Mouse (Mus musculus): Measurements from ENCODE around the gene Ly6g6d. TPM values are rescaled to one million over a fixed set of nuclear protein-coding genes. Genes with fewer than 3 reads are reported as not detected.

The Ly6g6d gene
- polyA plus RNA-seq, 1 experiment: 0.76 TPM

Other genes starting within 250 kb of the Ly6g6d start
- 15.6 and 17.8 TPM in 2 replicates for gene Stk19, start 241.1 kb downstream of the Ly6g6d start, polyA plus RNA-seq (2012; rRNA removed)
- gene Dxo, start 241.0 kb downstream of the Ly6g6d start, polyA plus RNA-seq (2012; rRNA removed): 22.0 and 28.0 TPM in 2 replicates
- gene Skiv2l, start 227.9 kb downstream of the Ly6g6d start, polyA plus RNA-seq (2012; rRNA removed): 19.0 and 22.2 TPM in 2 replicates
- gene Nelfe, start 227.7 kb downstream of the Ly6g6d start, polyA plus RNA-seq (2012; rRNA removed): 43.8 and 44.0 TPM in 2 replicates
- gene Cfb, start 215.5 kb downstream of the Ly6g6d start, polyA plus RNA-seq (2012; rRNA removed): 157 and 169 TPM in 2 replicates
- 5.7 and 6.1 TPM in 2 replicates for gene Zbtb12, start 198.6 kb downstream of the Ly6g6d start, polyA plus RNA-seq (2012; rRNA removed)
- gene Gm20547, start 196.0 kb downstream of the Ly6g6d start, polyA plus RNA-seq (2012; rRNA removed): not detected in 2 replicates
- 14.2 and 18.4 TPM in 2 replicates for gene C2, start 179.8 kb downstream of the Ly6g6d start, polyA plus RNA-seq (2012; rRNA removed)
- gene Ehmt2, start 179.6 kb downstream of the Ly6g6d start, polyA plus RNA-seq (2012; rRNA removed): 27.3 and 28.0 TPM in 2 replicates
- gene Slc44a4, start 163.6 kb downstream of the Ly6g6d start, polyA plus RNA-seq (2012; rRNA removed): 1.1 and 1.3 TPM in 2 replicates
- 8.4 and 10.5 TPM in 2 replicates for gene Neu1, start 146.8 kb downstream of the Ly6g6d start, polyA plus RNA-seq (2012; rRNA removed)
- 1.1 and 1.3 TPM in 2 replicates for gene Hspa1b, start 118.8 kb downstream of the Ly6g6d start, polyA plus RNA-seq (2012; rRNA removed)
- gene Gm20481, start 108.2 kb downstream of the Ly6g6d start, polyA plus RNA-seq (2012; rRNA removed): not detected in 2 replicates
- 0.58 and 0.67 TPM in 2 replicates for gene Hspa1a, start 105.9 kb downstream of the Ly6g6d start, polyA plus RNA-seq (2012; rRNA removed)
- gene Hspa1l, start 105.4 kb downstream of the Ly6g6d start, polyA plus RNA-seq (2012; rRNA removed): 0.02 TPM in 2 replicates
- 106 and 129 TPM in 2 replicates for gene Lsm2, start 96.2 kb downstream of the Ly6g6d start, polyA plus RNA-seq (2012; rRNA removed)
- gene Vars, start 77.1 kb downstream of the Ly6g6d start, polyA plus RNA-seq (2012; rRNA removed): 58.0 and 65.7 TPM in 2 replicates
- gene Vwa7, start 61.5 kb downstream of the Ly6g6d start, polyA plus RNA-seq (2012; rRNA removed): 0.12 and 0.20 TPM in 2 replicates
- gene Sapcd1, start 50.0 kb downstream of the Ly6g6d start, polyA plus RNA-seq (2012; rRNA removed): 2.0 TPM in 2 replicates
- gene Msh5, start 31.3 kb downstream of the Ly6g6d start, polyA plus RNA-seq (2012; rRNA removed): 3.3 and 4.1 TPM in 2 replicates
- 70.1 and 85.9 TPM in 2 replicates for gene Clic1, start 28.1 kb downstream of the Ly6g6d start, polyA plus RNA-seq (2012; rRNA removed)
- gene Ddah2, start 19.0 kb downstream of the Ly6g6d start, polyA plus RNA-seq (2012; rRNA removed): 11.1 and 13.5 TPM in 2 replicates
- gene Ly6g6c, start 12.7 kb downstream of the Ly6g6d start, polyA plus RNA-seq (2012; rRNA removed): 0.21 and 0.24 TPM in 2 replicates
- 1.8 and 2.7 TPM in 2 replicates for gene Mpig6b, start 11.9 kb downstream of the Ly6g6d start, polyA plus RNA-seq (2012; rRNA removed)
- gene Ly6g6e, start 1.2 kb downstream of the Ly6g6d start, polyA plus RNA-seq (2012; rRNA removed): 0.03 and 0.15 TPM in 2 replicates
- gene Ly6g6f, start 7.5 kb upstream of the Ly6g6d start, polyA plus RNA-seq (2012; rRNA removed): 4.6 TPM in 2 replicates
- 25.1 and 29.0 TPM in 2 replicates for gene Abhd16a, start 11.2 kb upstream of the Ly6g6d start, polyA plus RNA-seq (2012; rRNA removed)
- gene Ly6g5c, start 30.2 kb upstream of the Ly6g6d start, polyA plus RNA-seq (2012; rRNA removed): not detected in 2 replicates
- gene Ly6g5b, start 37.4 kb upstream of the Ly6g6d start, polyA plus RNA-seq (2012; rRNA removed): 0.42 and 0.67 TPM in 2 replicates
- 9.1 and 10.2 TPM in 2 replicates for gene Gpank1, start 43.4 kb upstream of the Ly6g6d start, polyA plus RNA-seq (2012; rRNA removed)
- 76.9 and 86.4 TPM in 2 replicates for gene Csnk2b, start 44.0 kb upstream of the Ly6g6d start, polyA plus RNA-seq (2012; rRNA removed)
- 1.2 and 1.6 TPM in 2 replicates for gene D17H6S53E, start 48.3 kb upstream of the Ly6g6d start, polyA plus RNA-seq (2012; rRNA removed)
- gene Apom, start 54.0 kb upstream of the Ly6g6d start, polyA plus RNA-seq (2012; rRNA removed): 296 and 349 TPM in 2 replicates
- 40.6 and 45.5 TPM in 2 replicates for gene Bag6, start 57.1 kb upstream of the Ly6g6d start, polyA plus RNA-seq (2012; rRNA removed)
- 48.0 and 59.1 TPM in 2 replicates for gene Prrc2a, start 86.8 kb upstream of the Ly6g6d start, polyA plus RNA-seq (2012; rRNA removed)
- gene Aif1, start 98.0 kb upstream of the Ly6g6d start, polyA plus RNA-seq (2012; rRNA removed): 9.0 and 9.2 TPM in 2 replicates
- 21.0 and 28.7 TPM in 2 replicates for gene Lst1, start 110.4 kb upstream of the Ly6g6d start, polyA plus RNA-seq (2012; rRNA removed)
- gene Ltb, start 116.4 kb upstream of the Ly6g6d start, polyA plus RNA-seq (2012; rRNA removed): 0.53 and 0.76 TPM in 2 replicates
- gene Tnf, start 123.9 kb upstream of the Ly6g6d start, polyA plus RNA-seq (2012; rRNA removed): 0.33 and 0.48 TPM in 2 replicates
- gene Lta, start 127.3 kb upstream of the Ly6g6d start, polyA plus RNA-seq (2012; rRNA removed): 0.03 and 0.09 TPM in 2 replicates
- gene Gm16181, start 142.8 kb upstream of the Ly6g6d start, polyA plus RNA-seq (2012; rRNA removed): 0.10 TPM in 1 of 2 replicates, not detected in the other
- gene Atp6v1g2, start 155.6 kb upstream of the Ly6g6d start, polyA plus RNA-seq (2012; rRNA removed): 1.6 and 1.7 TPM in 2 replicates
- gene Nfkbil1, start 157.7 kb upstream of the Ly6g6d start, polyA plus RNA-seq (2012; rRNA removed): 3.6 and 4.1 TPM in 2 replicates
- 174 and 208 TPM in 2 replicates for gene Ddx39b, start 163.7 kb upstream of the Ly6g6d start, polyA plus RNA-seq (2012; rRNA removed)
- 35.7 and 45.9 TPM in 2 replicates for gene H2-D1, start 184.7 kb upstream of the Ly6g6d start, polyA plus RNA-seq (2012; rRNA removed)
- 0.50 and 0.63 TPM in 2 replicates for gene H2-Q1, start 242.3 kb upstream of the Ly6g6d start, polyA plus RNA-seq (2012; rRNA removed)